Mouse (Mus musculus) urinary bladder, postnatal 4 days (tissue): ENCODE results near the gene Zfp27.
"Not testable (repeated sequence)": the region's sequence is repeated elsewhere in the genome, so short reads cannot be mapped to it uniquely, and the experiment has no call there.

Experiments used
- DNase-seq, 2 experiments: peaks; one replicate each; pipeline ENCODE4 v3.0.0; 2021 to 2022; ENCODE audit warnings: low spot score in 2 of 2

Gene Zfp27

DNA sequence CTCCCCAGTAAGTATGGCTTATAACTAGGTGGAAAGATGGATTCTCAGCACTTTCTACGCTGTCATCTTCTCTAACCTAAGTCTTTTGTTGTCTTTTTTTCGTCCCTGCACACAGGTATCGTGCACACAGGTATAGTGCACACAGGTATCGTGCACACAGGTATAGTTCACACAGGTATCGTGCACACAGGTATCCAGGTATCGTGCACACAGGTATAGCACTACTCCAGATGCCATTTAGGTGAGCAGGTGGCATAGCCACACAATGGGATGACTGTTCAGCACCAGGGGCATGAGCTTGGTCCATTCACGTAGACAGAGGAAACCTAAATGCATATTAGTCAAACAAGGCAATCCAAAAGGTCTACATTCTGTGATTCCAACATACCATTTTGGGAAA, 15.9 kb downstream of the Zfp27 start:
- no peak for DNase-seq

DNA sequence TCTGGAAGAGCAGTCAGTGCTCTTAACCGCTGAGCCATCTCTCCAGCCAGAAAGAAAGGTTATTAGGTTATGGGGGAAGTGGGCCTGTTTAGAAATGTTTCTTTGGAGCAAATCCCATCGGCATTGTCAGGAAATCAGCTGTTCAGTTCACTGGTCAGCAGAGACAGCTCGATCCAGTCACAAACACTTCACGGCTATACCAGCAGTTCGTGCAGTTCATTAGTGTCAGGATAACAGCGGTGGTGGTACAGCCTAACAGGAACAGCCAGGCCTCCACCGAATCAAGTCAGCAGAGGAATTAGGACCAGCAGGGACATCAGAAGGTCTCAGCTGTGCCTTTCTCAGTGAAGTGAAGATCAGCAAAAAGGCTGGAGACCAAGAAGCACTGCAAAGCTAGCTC, 25.5 kb downstream of the Zfp27 start:
- no peak for DNase-seq

DNA sequence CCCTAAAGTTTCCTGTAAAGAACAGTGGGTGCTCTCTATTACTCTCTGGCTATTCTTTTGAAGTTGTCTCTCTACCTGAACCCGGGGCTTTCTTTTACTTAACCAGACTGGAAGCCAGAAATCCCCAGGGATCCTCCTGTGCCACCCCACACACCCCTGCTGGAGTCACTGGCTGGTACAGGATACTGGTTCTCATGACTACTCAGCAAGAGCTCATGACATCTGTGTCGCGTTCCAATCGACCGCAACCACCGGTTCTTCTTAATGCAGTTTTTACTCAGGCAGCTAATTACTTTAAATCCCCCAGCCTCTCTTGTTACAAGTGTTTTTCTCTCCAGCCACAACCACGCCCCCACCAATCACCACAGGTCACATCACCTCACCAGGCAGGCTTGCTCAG, 26.3 kb downstream of the Zfp27 start:
- DNase-seq: no peak

DNA sequence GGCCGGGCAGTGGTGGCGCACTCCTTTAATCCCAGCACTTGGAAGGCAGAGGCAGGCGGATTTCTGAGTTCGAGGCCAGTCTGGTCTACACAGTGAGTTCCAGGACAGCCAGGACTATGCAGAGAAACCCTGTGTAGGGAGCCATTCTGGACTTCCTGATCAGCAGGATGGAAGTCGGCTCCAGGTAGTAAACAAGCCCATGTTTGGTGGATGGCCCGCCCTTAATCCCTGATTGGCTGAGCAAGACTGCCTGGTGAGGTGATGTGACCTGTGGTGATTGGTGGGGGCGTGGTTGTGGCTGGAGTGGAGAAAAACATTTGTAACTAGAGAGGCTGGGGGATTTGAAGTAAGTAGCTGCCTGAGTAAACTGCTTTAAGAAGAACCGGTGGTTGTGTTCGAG, 28.8 kb downstream of the Zfp27 start:
- not testable (repeated sequence) for DNase-seq

DNA sequence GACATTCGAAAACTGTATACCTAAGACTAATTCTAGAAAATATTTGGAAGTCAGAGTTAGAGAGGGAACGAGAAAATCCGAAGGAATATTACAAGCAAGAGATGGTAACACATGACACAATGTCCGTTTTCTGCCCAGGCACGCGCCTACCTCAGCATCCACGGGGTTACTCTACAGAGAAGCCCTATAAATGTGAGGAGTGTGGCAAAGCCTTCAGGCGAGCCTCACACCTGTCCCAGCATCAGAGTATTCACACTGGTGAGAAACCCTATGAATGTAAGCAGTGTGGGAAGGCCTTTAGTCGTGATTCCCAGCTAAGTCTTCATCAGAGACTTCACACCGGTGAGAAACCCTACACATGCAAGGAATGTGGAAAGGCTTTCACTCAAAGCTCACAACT, 32.1 kb downstream of the Zfp27 start:
- no peak for DNase-seq

DNA sequence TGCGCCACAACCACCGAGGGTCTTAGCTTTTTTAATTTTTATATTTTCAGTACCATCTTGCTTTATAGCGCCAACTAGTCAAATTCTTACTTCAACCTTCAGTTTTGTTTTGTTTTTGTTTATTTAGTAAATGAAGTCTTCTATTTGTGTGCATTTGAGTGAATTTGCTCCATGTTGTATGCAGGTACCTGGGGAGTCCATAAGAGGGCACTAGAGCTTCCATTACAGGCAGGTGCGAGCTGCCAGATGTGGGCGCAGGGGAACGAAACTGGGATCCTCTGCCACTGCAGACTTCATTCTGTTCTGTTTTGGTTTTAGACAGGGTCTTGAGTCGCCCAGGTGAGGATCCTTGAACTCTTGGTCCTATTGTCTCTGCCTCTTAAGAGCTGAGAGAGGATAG, 44.7 kb downstream of the Zfp27 start:
- DNase-seq: no peak

DNA sequence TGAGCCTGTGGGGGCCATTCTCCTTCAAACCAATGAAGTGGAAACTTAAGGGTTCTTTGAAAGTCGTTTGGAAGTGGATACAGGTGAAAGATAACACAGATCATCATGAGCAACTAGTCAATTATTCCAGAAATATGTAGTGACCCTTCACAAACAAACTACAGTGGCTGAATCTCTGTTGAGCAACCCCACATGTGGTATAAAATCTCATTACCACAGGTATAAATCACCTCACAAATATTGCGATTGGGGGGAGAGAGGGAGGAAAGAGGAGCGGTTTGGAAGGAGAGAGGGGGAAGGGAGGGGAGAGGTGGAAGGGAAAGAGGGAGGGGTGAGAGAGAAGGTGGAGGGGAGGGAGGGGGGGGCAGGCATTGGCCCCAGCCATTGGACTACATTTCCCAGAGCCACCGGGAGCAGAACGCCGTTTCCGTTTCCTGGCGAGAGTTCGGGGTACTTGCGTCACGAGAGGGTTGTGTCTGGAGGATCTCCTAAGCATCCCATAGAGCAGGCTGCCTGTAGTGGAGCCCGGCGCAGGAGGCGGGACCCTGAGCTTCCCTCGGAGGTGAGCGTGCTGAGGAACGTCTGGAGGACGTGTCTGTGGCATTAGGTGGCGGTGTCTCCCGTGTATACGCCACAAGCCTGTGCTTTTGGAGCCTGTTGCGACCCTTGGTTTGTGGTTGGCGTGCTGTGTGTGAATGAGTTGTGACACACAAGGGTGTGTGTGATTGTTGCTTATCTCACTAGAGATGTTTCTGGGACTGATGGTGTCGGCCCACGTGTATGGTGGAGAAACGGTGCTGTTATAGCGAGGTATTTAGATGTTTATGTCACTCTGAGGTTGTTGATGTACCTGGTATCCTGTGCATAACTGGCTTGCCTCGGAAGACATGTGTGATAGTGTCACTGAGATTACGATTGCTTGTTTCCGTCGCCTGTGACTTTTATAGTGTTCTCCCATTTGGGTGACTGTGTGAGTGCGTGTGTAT, 46.5 kb downstream of the Zfp27 start, which contains the start of gene Zfp420:
Zfp420 (plus strand) TSS at position 448 of the 986 bp plus-strand sequence.
- peak; percentile 77 to 81 for DNase-seq

DNA sequence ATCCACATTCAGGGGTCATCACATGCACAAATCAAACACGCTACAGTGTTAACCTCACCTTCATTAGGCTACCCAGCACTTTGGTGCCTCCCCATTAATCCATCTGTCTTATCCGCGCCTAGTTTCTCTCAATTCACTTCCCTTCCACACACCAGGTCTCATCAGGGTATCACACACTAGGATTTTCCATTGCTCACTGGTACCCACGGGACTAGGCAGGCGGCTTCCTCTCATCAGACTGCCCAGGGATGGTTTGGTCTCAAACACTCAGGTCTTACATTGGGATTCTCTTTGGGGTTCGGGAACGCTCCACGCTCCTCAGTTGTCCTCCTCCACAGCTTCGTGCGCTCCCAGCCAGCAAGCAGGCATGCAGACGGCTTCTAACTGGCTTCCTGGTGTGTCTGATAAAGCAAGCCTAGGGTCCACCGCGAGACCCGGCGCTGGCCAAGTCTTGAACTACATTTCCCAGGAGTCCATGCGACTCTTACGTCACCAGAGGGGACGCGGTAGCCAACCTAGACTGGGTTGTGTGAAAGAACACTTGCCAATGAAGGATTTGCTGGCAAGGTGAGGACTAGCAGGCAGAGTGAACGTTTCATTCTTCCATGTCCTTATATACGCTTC, 53.0 kb downstream of the Zfp27 start, which contains the start of gene Zfp940:
Zfp940 (minus strand) TSS at position 451 of the 624 bp plus-strand sequence.
- DNase-seq: peak; percentile 54 to 72

DNA sequence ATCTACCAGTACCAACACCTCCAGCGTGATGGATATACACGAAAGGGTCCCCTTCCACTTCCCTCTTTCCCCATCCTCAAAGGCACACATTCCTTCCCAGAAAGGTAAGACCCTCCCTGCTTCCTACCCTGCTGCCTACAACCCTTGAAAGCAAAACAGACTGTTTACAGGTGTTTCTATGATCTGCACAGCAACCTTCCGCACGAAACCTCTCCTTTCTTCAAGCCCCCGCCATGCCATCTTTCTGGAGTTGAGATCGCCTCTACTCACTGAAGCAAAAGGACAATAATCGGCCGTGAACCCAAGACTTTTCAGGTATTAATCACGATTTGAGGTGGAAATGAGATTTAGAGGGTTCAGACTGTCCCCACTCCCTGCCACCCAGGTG, 53.5 kb downstream of the Zfp27 start:
- no peak for DNase-seq

DNA sequence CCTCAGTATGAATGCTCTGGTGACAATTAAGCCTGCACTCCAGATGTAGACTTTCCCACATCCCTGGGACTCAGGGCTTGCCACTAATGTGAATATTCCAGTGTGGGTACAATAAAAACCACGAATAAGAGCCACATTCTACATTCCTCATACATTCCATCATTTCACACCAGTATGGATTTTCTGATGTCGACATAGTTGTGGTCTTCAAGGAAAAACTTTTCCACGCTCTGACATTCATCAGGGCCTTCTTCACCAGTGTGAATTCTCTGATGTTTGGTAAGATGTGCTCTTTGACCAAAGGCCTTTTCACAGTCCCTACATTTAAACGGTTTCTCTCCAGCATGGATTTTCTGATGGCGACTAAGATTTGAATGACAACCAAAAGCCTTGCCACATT, 61.8 kb downstream of the Zfp27 start:
- DNase-seq: no peak
